ENCODE assay signal across 17 mouse cellular contexts in genomic region chr19:21637672-21638071, GRCm38 (mm10).
"Had no signal": no experiment of that assay in that cellular context is flagged by ENCODE, and none has a peak within 500 bp of the region (broad histone marks: within the 10 kb centered on the region; RNA-seq: fewer than 3 reads in every experiment).

No protein-coding gene starts in this region.

- H3K4me3 ChIP-seq: kidney, embryonic 15.5 days; left cerebral cortex, adult 2 months; liver, embryonic 13.5 days; midbrain, embryonic 12.5 days; midbrain, embryonic 15.5 days; neural tube, embryonic 12.5 days; neural tube, embryonic 15.5 days had no signal

- H3K4me2 ChIP-seq: kidney, embryonic 15.5 days; liver, embryonic 13.5 days; midbrain, embryonic 12.5 days; midbrain, embryonic 15.5 days; neural tube, embryonic 12.5 days; neural tube, embryonic 15.5 days had no signal

- H3K36me3 ChIP-seq: kidney, embryonic 15.5 days; liver, embryonic 13.5 days; midbrain, embryonic 12.5 days; midbrain, embryonic 15.5 days; neural tube, embryonic 12.5 days; neural tube, embryonic 15.5 days had no signal

- H3K27ac ChIP-seq: kidney, embryonic 15.5 days; left cerebral cortex, adult 2 months; liver, embryonic 13.5 days; macrophage; midbrain, embryonic 12.5 days; midbrain, embryonic 15.5 days; neural tube, embryonic 12.5 days; neural tube, embryonic 15.5 days had no signal

- DNase-seq: kidney, adult 11 months; kidney, adult 8-10 months; kidney, postnatal 10 days; kidney, postnatal 36 days; layer of hippocampus, postnatal 36 days; liver, embryonic 13.5 days; retina, postnatal 1 day; thymus, adult 2 months; thymus, postnatal 14 days; thymus, postnatal 4 days had no signal

- ATAC-seq: midbrain, embryonic 15.5 days had no signal

- H3K9ac ChIP-seq: kidney, embryonic 15.5 days; liver, embryonic 13.5 days; midbrain, embryonic 12.5 days; midbrain, embryonic 15.5 days; neural tube, embryonic 12.5 days; neural tube, embryonic 15.5 days had no signal

- H3K4me1 ChIP-seq: kidney, embryonic 15.5 days; liver, embryonic 13.5 days; midbrain, embryonic 12.5 days; midbrain, embryonic 15.5 days; neural tube, embryonic 12.5 days; neural tube, embryonic 15.5 days had no signal

- H3K9me3 ChIP-seq: kidney, embryonic 15.5 days; liver, embryonic 13.5 days; midbrain, embryonic 15.5 days; neural tube, embryonic 12.5 days; neural tube, embryonic 15.5 days had no signal

- H3K27me3 ChIP-seq: kidney, embryonic 15.5 days; liver, embryonic 13.5 days; midbrain, embryonic 12.5 days; midbrain, embryonic 15.5 days; neural tube, embryonic 12.5 days; neural tube, embryonic 15.5 days had no signal
